Mouse (Mus musculus) c-Kit-positive CD71-positive TER-119-negative erythroid progenitor cells, embryonic 14.5 days (primary cell): Measurements from ENCODE around the gene Ckb.
"Not testable (repeated sequence)": the region's sequence is repeated elsewhere in the genome, so short reads cannot be mapped to it uniquely, and the experiment has no call there.

Experiments used
- DNase-seq: peaks from one replicate; pipeline ENCODE4 v3.0.0-alpha.2; 2013; ENCODE audit warnings: low read depth

Gene Ckb

DNA sequence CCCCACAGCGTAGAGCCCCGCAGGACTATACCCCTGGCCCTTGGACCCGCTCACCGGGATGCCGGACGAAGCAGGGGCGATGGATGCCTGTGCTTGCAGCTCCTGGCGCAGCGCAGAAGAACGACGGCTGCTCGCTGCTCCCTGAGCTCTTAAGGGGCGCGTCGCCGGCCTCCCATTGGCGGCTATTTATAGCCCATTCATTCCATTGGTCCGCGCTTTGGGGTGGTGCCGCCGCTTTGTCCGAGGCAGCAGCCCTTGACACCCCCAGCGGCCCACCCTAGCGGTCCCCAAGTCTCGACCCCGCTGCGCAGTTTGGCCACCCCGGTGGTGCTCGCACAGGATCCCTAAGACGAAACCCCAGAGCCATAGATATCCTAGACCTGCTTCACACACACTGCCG is at the start of gene Ckb:
Gene Ckb, minus strand, starts transcription at position 163 of the 400 bp plus-strand sequence.
- no peak for DNase-seq

DNA sequence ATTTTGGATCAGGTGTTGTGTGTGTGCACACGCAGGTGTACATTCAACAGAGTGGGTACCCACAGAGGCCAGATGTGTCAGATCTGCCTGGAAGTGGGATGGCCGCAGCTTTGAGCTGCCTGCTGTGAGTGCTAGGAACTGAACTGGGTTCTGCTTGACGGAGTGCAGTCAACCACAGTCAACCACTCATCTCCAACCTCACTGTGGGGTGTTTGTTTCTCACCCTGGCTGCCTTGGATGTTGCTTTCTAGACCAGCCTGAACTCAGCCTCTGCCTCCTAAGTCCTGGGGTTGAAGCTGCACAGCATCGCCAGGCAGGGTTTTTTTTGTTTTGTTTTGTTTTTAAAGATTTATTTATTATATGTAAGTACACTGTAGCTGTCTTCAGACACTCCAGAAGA is 48.1 kb upstream of the Ckb start:
- no peak for DNase-seq

DNA sequence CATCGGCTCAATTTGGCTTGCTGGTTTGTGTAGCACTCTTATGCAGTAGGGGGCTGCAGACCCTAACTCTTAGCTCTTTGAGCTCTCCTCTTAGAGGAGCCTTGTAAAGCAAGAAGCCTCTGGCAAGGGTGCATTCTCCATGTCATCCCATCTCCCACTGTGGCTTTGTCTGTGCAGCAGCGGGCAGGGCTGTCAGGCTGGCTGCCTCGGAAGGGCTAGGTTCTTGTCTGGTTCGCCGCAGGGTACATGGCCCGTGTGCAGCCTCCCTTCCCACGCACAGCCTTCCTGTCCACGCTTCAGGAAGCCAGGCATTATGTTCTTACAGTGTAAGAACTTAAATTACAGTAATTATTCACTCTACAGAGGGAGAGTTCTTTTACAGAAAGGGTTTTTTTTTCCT is 46.5 kb upstream of the Ckb start:
- DNase-seq: no peak

DNA sequence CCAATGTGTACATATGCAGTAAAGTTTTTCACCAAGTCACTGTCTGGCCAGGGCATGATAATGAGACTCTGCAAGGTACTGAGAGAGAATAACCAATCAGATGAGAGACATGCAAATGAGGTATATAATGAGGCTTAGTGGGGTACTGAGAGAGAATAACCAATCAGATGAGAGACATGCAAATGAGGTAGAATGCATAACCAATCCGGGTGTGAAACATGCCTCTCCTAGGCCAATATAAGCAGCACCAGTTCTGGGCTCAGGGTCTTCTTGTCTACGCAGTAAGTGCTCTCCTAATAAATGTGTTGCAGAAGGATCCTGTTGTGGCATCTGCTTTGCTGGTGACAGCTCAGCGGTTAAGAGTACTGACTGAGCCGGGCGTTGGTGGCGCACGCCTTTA is 44.4 kb upstream of the Ckb start:
- no peak for DNase-seq

DNA sequence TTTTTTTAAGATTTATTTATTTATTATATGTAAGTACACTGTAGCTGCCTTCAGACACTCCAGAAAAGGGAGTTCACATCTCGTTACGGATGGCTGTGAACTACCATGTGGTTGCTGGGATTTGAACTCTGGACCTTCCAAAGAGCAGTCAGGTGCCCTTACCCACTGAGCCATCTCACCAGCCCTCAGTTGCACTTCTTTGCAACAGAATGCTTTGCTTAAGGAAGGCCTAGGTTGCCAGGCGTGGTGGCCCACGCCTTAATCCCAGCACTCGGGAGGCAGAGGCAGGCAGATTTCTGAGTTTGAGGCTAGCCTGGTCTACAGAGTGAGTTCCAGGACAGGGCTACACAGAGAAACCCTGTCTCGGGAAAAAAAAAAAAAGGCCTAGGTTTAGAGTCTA is 41.7 kb upstream of the Ckb start:
- DNase-seq: not testable (repeated sequence)

DNA sequence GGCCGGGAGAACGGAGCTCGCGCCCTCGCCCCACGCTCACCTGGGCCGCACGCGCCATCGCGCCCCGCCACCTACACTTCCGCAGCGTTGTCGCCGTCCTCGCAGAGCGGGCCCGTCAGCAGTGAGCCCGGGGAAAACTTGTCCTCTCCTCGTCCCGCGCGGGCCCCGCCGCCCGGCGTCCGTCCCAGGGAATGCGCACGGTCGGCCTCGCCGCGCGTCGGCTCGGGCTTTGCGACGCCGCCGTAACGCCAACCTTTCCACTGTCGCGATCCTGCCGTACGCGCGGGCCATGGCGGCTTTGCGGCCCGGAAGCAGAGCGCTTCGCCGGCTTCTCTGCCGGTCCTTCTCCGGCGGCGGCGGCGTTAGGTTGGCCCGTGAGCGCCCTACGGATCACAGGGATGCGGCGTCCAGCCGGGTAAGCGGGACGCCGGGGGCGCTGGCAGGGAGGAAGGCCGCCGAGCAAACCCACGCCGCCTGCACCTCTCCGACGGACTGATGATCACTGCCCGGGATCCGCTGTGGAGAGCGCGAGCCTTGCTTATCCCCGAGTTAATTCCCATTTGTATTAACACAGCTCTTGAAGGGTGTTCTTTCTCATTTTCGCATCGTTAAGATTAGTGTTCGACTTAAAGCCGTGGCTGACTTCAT is 41.0 kb upstream of the Ckb start, which contains the start of the genes Bag5 and Apopt1:
Gene Bag5, minus strand, starts transcription at position 254 of the 648 bp plus-strand sequence.
Gene Apopt1, plus strand, starts transcription at position 258 of the 648 bp plus-strand sequence.
- peak; percentile 83 for DNase-seq

DNA sequence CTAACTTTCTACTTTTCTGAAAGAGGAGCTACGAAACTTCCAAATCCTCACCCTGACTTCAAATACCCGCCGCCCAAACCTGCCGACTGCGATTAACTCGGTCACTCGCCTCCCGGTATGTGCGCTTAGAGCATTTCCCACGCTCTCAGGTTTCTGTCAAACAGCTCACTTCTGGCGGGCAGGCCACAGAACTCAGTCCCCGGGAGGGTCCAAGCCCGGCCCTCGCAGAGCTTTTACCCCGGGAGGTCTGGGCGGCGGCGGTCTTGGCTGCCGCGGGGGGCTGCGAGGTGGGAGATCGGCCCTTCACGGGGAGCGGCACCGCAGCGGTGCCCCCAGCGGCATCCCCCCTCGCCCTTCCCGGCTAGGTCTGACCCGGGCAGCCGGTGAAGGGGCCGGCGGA is 40.3 kb upstream of the Ckb start:
- no peak for DNase-seq

DNA sequence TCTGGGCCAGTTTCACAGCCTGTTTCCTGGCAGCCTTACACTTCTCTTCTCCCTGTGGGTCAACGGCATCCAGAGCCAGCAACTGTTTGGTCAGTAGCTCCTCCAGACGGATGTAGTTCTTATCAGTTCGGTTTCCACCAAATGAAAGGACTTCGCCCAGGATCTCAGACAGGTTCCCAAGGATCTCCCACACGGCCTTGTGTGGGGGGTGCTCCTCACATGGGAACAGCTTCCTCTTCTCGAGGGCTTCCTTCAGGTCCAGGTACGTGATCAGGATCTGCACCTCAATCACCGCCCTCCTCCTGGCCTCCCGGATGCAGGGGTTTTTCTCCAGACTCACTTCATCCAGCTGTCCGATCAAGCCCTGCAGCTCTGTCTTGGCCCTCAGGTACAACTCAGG is 38.0 kb upstream of the Ckb start:
- no peak for DNase-seq

DNA sequence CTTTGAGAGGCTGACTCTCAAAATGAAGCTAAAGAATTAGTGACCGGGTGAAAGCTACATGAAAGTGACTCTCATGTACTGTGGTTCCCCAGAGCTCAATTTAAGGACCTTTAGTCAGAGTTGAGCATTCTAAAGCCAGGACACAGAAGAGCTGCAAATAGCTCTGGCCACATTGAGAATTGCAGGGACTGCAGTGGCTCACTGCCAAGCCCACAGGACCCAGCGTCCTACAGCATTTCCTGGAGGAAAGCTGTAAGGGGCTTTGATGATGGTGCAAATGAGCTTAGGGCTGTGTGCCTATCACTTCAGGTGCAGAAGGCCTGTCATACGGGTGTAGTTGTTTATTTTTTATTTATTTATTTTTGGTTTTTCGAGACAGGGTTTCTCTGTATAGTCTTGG is 36.0 kb upstream of the Ckb start:
- DNase-seq: no peak

DNA sequence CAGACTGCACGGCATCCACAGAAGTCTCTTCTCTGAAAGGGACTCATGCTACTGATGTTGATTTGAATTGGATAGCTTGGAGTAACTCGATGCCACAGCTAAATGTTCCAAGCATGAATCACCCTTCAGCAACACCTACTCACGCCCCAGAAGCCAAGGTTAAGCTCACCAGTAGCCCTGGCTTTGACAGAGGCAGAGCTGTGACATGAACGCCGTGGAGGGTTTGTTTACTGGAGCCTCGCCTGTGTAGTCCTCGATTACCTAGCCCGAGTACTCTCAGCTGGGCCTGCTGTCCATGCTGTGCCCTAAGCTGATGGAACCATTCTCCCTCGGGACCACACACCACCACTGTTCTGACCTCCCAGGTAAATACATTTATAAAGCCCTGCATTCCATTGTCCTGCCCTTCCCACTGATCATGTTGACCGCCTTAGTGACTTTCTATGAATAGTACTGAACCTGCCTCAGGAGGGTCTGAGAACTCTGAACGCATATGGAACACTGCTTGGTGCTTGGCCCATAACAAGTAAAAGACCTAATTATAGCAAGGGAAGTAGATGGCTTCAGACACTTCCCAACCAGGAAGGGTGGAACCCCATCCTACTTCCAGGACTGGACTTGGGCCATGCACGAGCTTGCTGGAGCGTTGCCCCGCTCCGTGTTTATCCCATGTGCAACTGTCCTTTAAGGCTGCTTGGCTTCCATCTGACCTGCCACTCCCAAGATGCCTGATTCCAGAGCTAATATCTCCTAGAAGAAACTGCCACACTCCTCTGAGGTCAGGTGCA is 33.2 kb upstream of the Ckb start:
- DNase-seq: no peak

DNA sequence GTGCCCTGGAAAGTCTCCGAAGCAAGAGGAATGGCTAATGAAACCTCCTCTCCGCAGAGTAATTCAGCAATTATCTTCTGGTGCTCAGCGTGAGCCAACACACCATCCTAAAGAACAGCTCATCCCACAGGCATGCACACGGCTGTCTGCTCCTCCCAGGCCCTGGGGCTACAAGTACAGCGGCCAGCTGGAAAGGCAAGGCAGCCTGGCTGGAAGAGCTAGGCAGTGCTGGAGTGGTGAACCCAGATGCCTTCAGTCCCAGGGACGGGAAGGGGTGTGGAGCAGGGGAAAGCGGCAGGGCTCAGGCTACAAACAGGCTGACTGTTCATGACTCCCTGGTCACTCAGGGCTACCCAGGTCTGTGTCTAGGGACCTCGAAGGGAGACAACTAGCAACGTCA is 32.5 kb upstream of the Ckb start:
- DNase-seq: no peak

DNA sequence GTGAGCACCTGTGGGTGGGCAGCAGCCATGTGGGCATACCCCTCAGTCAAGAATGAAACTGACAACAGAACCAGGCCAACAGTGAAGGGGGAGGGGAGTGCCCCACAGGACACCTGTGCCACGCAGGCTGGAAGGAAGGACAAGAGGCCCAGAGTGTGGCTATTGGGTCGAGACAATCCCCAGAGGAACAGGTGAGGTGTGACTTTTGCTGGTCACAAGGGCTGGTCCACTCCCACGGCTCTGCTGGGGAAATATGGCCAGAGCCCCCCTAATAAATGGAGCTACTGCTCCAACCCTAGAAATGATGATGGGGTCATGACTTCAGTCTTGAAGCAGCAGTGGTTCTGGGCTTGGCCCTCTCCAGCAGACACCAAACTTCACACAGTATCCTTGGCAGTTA is 31.2 kb upstream of the Ckb start:
- no peak for DNase-seq

DNA sequence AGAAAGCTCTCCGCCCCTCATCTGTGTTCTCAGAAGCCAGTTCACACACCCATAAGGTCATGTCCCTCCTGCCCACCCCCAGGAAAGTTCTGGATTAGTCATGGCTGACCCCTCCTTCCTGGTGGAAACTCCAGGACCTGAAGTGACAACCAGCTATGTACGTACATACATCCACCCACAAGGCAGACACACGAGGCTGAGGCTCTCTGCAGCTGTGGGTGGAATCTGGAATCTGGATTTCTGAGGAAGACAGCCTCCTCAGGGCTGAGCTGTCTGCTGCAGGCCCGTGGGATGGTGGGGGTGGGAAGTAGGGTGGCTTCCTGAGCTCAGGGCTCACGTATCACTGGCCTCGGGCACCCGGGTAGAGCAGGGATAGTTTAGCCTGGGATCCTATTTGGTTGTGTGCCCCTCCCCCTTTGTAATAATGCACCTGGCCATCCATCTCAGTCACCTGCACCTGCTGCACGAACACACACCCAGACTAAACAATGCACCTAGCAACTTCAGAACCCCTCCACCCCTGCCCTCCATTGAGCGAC is 28.9 kb upstream of the Ckb start:
- no peak for DNase-seq

DNA sequence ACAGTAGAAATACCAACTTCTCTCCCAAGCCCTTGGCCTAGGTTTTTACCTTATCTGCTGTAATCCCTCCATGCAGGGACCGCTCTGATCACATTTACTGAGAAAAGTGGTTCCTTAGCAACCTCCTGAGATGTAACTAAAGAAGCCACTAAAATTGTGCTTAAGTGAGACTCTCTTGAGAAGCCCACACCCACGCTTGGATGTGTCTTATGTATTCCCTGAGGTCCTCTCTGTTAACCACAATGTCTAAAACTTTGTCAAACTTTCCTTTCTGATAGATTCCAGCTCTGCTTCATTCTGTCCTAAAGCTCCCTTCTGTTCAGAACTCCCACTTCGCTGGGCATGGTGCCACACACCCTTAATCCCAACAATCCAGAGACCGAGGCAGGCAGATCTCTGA is 27.4 kb upstream of the Ckb start:
- no peak for DNase-seq

DNA sequence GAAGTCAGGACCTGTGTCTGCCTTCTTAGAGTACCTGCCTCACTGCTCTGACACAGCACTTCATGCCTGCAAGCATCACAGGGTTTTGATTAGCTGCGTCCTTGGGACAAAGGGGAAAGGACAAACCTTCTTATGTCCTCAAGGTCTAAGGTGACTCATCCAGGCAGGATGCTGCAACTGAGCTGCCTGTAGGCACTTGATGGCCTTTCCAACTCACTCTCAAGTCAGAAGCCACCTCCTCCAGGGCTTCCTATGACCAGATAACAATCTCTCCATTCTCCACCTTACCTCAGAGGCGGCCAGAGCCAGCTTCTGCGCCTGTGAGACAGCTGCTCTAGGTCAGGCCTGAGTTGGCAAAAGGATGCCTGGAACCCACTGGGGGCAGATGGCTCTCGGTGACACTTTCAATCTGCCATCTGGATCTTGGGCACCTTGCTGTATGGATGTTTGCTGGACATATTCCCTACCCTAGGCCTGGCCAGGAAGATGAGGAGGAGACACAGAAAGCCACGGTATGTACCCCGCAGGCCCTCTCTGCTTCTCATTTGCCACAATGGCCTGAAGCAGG is 26.3 kb upstream of the Ckb start:
- DNase-seq: no peak

DNA sequence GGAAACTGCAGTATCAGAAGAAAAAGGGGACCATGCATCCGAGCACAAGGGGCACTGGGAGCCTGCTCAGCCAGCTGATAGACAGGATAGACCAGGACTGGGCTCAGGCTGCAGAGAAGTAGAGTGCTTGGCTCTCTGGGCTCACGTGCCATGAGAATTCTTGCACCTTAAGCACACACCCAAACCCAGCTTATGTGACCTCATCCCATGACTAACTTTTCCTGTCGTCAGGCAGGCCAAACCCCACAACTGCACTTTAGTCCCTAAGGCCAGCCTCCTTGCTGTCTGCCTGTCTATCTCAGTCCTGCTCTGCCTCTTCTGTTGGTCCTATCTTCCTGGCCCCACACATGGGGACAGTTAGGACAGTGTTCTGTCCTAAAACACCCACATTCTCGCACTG is 25.6 kb upstream of the Ckb start:
- no peak for DNase-seq

DNA sequence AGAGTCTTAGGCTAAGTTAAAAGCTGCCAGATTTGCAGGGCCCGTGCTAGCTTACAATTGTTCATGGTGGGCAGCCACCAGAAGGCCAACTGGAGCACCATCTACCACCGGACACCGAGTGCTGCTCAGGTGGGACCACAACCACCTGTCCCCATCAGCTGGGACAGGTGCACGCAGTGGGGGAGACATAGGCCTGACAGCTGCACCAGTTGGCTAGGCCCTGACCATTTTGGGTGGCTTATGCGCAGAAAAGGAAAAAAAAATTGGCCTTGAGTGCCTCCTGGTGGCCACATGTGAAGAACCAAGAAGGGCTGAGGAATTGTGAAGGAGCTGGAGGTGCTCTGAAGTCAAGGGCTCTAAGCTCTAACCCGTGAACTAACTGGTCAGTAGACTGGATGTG is 24.1 kb upstream of the Ckb start:
- peak; percentile 62 for DNase-seq

DNA sequence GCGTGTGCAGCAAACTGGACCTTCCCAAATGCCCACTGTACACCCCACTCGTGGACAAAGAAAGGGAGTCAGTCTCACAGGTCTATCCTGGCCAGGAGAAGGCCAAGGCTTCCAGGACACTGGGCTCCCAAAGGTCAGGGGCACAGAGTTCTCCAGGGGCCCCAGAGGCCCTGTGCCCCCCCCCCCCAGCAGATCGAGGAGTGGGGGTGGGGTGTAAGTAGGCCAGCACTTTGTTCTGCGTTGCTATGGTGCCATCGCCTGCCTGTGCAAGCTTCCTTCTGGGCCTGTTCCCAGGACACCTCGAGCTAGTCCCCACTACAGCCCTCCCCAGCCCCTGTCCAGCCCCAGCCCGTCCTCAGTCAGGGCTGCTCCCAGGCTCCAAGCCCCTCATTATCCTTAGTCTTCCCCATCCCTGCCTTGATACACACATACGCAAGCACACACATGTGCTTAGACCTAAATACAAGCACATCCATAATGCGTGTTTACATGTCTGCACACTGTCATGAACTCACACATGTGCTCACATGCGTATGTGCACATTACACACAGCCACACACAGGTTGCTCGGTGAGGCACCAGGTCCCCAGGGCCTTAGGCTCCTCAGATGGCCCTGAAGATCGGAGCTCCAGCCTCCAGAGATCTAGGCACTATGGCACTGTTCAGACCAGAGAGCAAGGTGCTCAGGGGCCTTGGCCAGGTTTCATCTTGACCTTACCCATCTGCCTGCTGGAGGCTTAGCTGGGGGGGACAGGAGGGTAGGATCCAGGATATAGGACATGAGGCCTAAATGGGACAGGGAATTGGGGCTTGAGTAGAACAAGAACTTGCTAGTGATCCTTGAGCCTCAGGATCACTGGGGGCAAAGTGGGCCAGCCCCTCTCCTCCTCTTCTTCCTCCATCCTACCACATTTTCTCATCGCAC is 23.0 kb upstream of the Ckb start:
- no peak for DNase-seq

DNA sequence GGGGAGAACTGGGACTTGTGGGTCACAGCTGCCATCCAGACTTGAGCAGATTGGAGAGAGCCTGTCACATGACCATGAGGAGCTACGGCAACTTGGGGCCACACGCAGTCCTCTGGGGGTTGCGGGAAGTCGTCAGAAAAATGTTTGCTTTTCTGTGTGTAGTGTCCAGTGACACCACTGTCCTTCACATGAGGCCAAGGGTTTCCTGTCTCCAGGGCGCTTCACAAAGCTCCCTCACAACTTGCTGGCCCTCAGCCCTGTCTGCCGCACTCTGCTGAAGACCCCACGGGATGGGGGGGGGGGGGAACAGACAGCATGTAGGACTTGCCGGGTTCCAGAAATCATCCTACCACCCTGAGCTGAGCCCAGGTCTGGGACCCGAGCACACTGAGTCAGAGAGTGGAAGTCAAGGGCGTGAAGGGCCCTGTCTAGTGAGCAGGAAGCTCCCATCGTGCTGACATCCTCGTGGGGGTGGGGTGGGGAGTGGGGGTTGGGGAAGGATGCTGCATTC is 22.2 kb upstream of the Ckb start:
- DNase-seq: no peak

DNA sequence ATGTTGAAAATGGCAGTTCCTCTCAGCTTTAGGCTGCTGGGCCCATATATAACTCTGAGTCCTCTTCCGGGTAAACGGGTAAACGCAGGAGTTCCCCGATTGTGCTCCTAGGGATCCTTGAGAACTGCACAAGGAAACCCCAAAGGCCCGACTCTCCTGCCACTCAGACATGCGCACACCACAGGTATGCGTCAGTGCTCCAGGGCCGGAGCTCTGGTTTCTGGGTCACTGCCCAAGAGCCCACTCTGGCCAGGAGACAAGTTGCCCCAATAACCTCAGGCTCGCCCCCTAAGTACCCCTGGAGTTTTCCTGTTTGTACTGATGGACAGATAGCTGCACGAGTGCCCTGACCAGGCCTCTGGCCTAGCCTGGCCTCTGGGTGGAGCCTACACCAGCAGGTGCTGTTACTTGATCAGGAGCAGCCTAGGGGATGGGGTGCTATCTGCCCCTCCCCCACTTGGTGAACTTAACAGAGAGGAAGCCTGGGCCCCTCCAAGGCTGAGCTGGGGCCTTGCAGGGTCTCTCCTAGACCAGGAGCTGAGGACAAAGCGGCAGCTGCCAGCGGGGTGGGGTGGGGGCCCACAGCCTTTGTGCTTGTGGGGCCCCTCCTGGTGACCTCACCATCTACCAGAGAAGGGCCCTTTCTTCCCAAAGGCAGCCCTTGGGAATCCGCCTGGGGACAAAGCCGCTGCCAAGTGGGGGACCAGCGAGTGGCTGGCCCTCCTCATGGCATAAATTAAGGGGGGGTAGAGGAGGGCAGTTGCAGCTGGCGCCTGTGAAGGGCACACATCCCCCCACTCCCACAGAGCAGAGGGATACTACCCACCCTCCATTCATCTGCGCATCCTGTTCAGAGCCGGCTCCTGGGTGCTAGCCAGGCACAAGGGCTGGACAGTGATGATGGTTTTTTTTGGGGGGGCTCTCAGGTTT is 21.5 kb upstream of the Ckb start:
- no peak for DNase-seq

DNA sequence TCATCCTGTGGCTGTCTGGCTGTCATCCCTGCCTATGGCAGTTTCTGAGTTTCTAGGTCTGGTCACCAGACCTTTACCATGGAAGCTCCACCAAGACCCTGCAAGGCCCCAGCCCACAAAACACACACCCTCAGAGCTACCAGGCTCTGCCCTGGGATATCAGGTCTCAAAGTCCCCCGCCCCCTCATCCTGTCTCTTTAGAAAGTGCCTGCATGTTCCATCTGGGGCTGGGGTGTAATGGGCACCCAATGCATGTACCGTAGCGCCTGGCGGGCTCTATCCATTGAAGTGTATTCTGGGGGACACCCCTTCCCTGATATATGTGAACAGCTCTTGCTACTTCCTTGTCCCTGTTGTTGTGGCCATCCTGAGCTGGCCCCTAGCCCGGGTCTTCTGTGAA is 20.8 kb upstream of the Ckb start:
- no peak for DNase-seq
